Mouse (Mus musculus): ENCODE data around the gene Caln1. TPM values are rescaled to one million over a fixed set of nuclear protein-coding genes. Genes with fewer than 3 reads are reported as not detected.

Gene Caln1
- not detected in 2 replicates for polyA plus RNA-seq (2015; fragmentation: Nextera tagmentation; extraction: Ambion mirVana)

- Histone ChIP-seq H3K36me3 (replicated peaks) (no peaks in the 10 kb centered on the region), H3K4me2 (no peak within 1 kb of the TSS), H3K4me1 (replicated peaks) (no peaks in the 10 kb centered on the region), H3K9ac (no peak within 1 kb of the TSS), H3K27ac (replicated peaks) (no peak within 1 kb of the TSS), H3K27me3 (no peaks in the 10 kb centered on the region), H3K4me3 (replicated peaks) (no peak within 1 kb of the TSS), H3K9me3 (replicated peaks) (no peaks in the 10 kb centered on the region)
- ATAC-seq (ENCODE audit: insufficient read depth) = no peak
- 73% methylated on average over 11 of the region's 11 CpGs for WGBS (ENCODE audit: insufficient replicate concordance)
Measured at GRCm38 (mm10) chr5:130369237-130369636, at the start of gene Caln1. Caln1 (plus strand) TSS chr5:130369455.

DNA sequence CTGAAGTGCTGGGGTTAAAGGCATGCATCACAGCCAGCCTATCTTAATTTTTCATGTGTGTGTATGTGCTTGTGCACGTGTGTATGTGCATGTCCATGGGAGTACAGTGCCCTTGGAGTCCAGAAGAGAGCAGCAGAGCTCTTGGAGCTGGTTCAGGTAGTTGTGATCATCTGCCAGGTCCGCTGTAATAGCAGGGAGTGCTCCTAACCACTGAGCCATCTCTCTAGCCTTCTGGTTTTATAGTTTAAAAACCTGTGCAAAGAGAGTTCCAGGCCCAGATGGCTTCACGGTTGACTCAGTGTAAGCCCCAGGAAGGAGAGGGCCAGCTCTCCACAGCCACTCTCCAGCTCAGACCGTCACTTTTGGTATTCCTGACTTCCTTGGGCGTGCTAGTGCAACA is 49.5 kb upstream of the Caln1 start:
- Histone ChIP-seq H3K4me1 (replicated peaks) (no peaks in the 10 kb centered on the region), H3K27ac (replicated peaks) (no peak overlapping the region), H3K9ac (no peak overlapping the region), H3K4me3 (replicated peaks) (no peak overlapping the region), H3K36me3 (replicated peaks) (peaks cover 20% of the 10 kb centered on the region), H3K4me2 (no peak overlapping the region), H3K27me3 (no peaks in the 10 kb centered on the region), H3K9me3 (replicated peaks) (no peaks in the 10 kb centered on the region)
- ATAC-seq (ENCODE audit: insufficient read depth) = no peak
- 71% methylated on average over 5 of the region's 5 CpGs for WGBS (ENCODE audit: insufficient replicate concordance)

- 64% methylated on average over 3 of the region's 3 CpGs for WGBS (ENCODE audit: insufficient replicate concordance)
- no peak for ATAC-seq (ENCODE audit: insufficient read depth)
Measured at GRCm38 (mm10) chr5:130320485-130320884, 48.8 kb upstream of the Caln1 start.

GRCm38 (mm10) chr5:130325486-130325885 is 43.8 kb upstream of the Caln1 start:
- H3K4me1 ChIP-seq (replicated peaks) = no peaks in the 10 kb centered on the region
- no peaks in the 10 kb centered on the region for H3K27me3 ChIP-seq
- peaks cover 25% of the 10 kb centered on the region for H3K36me3 ChIP-seq (replicated peaks)
- no peak overlapping the region for H3K4me2 ChIP-seq
- 86% methylated on average over 8 of the region's 8 CpGs for WGBS (ENCODE audit: insufficient replicate concordance)
- no peaks in the 10 kb centered on the region for H3K9me3 ChIP-seq (replicated peaks)
- H3K27ac ChIP-seq (replicated peaks) = no peak overlapping the region
- no peak overlapping the region for H3K9ac ChIP-seq
- ATAC-seq (ENCODE audit: insufficient read depth) = no peak
- H3K4me3 ChIP-seq (replicated peaks) = no peak overlapping the region

More at GRCm38 (mm10) chr5:130320485-130320884, 48.8 kb upstream of the Caln1 start:
- no peak overlapping the region for H3K4me2 ChIP-seq
- no peak overlapping the region for H3K4me3 ChIP-seq (replicated peaks)
- no peak overlapping the region for H3K27ac ChIP-seq (replicated peaks)
- H3K27me3 ChIP-seq = no peaks in the 10 kb centered on the region
- no peaks in the 10 kb centered on the region for H3K4me1 ChIP-seq (replicated peaks)
- no peak overlapping the region for H3K9ac ChIP-seq
- H3K9me3 ChIP-seq (replicated peaks) = no peaks in the 10 kb centered on the region
- H3K36me3 ChIP-seq (replicated peaks) = peaks cover 22% of the 10 kb centered on the region

DNA sequence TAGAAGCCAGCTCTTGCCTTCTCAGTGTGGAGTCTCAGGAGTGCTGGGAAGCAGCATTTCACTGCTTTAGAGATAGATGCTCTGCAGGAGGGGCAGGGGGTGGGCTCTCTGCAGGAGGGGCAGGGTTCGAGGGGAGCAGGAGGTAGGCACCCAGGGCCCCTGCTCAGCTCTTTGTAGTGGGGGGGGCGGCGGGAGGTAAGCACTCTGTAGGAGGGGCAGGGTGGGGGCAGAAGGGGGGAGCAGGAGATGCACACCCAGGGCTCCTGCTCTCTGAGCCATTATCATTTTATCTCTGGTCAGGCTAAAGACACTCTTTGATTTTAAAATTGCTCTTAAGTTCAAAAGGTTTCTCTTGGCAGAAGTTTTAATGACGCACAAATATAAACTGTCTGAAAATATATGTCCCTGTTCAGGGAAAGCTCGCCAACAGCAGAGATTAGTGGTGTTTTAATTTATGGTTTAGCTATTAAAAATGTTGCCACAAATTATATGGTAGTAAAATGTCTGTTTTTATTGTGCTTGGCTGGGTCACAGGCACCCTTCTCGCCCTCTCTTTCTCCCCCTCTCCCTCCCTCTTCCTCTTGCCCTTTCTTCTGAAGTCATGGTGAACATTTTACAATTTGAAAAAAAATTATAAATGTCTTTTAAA is 41.5 kb upstream of the Caln1 start:
- no peak overlapping the region for H3K4me2 ChIP-seq
- 79% methylated on average over 6 of the region's 6 CpGs for WGBS (ENCODE audit: insufficient replicate concordance)
- H3K27ac ChIP-seq (replicated peaks) = no peak overlapping the region
- H3K4me3 ChIP-seq (replicated peaks) = no peak overlapping the region
- no peak for ATAC-seq (ENCODE audit: insufficient read depth)
- H3K9ac ChIP-seq = no peak overlapping the region
- H3K9me3 ChIP-seq (replicated peaks) = no peaks in the 10 kb centered on the region
- no peaks in the 10 kb centered on the region for H3K4me1 ChIP-seq (replicated peaks)
- no peaks in the 10 kb centered on the region for H3K27me3 ChIP-seq
- H3K36me3 ChIP-seq (replicated peaks) = peaks cover 25% of the 10 kb centered on the region

- WGBS (ENCODE audit: insufficient replicate concordance) = 84% methylated on average over 9 of the region's 9 CpGs
- no peak overlapping the region for H3K4me3 ChIP-seq (replicated peaks)
- ATAC-seq (ENCODE audit: insufficient read depth) = no peak
- peaks cover 25% of the 10 kb centered on the region for H3K36me3 ChIP-seq (replicated peaks)
- no peak overlapping the region for H3K9ac ChIP-seq
- no peaks in the 10 kb centered on the region for H3K27me3 ChIP-seq
- no peaks in the 10 kb centered on the region for H3K4me1 ChIP-seq (replicated peaks)
- H3K9me3 ChIP-seq (replicated peaks) = no peaks in the 10 kb centered on the region
- H3K27ac ChIP-seq (replicated peaks) = no peak overlapping the region
- H3K4me2 ChIP-seq = no peak overlapping the region
Measured at GRCm38 (mm10) chr5:130328366-130328765, 40.9 kb upstream of the Caln1 start.

GRCm38 (mm10) chr5:130329889-130330288 is 39.4 kb upstream of the Caln1 start:
- no peak overlapping the region for H3K9ac ChIP-seq
- H3K27me3 ChIP-seq = no peaks in the 10 kb centered on the region
- no peak overlapping the region for H3K4me2 ChIP-seq
- no peak overlapping the region for H3K27ac ChIP-seq (replicated peaks)
- WGBS (ENCODE audit: insufficient replicate concordance) = 44% methylated on average over 2 of the region's 2 CpGs
- H3K9me3 ChIP-seq (replicated peaks) = no peaks in the 10 kb centered on the region
- no peak for ATAC-seq (ENCODE audit: insufficient read depth)
- H3K36me3 ChIP-seq (replicated peaks) = peaks cover 18% of the 10 kb centered on the region
- no peak overlapping the region for H3K4me3 ChIP-seq (replicated peaks)
- no peaks in the 10 kb centered on the region for H3K4me1 ChIP-seq (replicated peaks)

DNA sequence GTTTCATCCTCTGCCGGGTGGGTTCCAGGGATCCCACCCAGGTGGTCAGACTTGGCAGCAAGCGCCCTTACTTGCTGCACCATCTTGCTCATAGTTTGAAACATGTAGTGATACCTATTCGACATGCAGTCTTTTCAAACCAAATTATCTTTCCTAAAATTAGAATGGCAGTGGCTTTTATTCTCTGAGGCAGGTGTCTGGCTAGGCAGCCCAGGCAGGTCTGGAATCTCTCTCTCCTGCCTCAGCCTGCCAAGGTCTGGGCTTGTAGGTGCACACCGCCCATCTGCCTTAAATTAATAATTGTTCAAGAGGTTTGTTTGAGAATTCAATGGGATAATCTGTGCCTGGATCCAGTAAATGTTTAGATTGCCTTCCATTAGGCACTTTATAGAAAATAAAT is 38.5 kb upstream of the Caln1 start:
- Histone ChIP-seq H3K9me3 (replicated peaks) (no peaks in the 10 kb centered on the region), H3K4me1 (replicated peaks) (no peaks in the 10 kb centered on the region), H3K4me3 (replicated peaks) (no peak overlapping the region), H3K36me3 (replicated peaks) (peaks cover 22% of the 10 kb centered on the region), H3K9ac (no peak overlapping the region), H3K4me2 (no peak overlapping the region), H3K27ac (replicated peaks) (no peak overlapping the region), H3K27me3 (no peaks in the 10 kb centered on the region)
- ATAC-seq (ENCODE audit: insufficient read depth) = no peak
- 73% methylated on average over 4 of the region's 4 CpGs for WGBS (ENCODE audit: insufficient replicate concordance)

DNA sequence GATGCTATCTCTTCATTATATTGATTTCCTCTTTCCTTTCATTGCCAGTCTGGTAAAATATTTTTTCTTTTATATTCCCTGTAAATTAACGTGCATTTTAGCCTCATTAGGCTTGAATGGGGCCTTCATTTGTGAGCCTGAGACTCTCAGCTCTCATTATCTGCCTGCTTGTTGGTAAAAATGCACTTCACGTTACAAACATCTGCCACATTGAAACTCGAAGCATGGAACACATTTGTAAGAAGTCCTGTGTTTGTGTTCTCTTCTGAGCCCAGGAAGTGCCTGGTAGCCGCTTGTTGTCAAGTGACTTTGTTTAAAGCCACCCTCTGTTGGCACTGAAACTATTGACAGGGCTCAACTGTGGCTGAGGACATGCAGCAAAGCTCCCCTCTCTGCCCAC is 38.0 kb upstream of the Caln1 start:
- Histone ChIP-seq H3K4me3 (replicated peaks) (no peak overlapping the region), H3K36me3 (replicated peaks) (peaks cover 23% of the 10 kb centered on the region), H3K4me1 (replicated peaks) (no peaks in the 10 kb centered on the region), H3K9ac (no peak overlapping the region), H3K27ac (replicated peaks) (no peak overlapping the region), H3K9me3 (replicated peaks) (no peaks in the 10 kb centered on the region), H3K4me2 (no peak overlapping the region), H3K27me3 (no peaks in the 10 kb centered on the region)
- 71% methylated on average over 4 of the region's 4 CpGs for WGBS (ENCODE audit: insufficient replicate concordance)
- no peak for ATAC-seq (ENCODE audit: insufficient read depth)

DNA sequence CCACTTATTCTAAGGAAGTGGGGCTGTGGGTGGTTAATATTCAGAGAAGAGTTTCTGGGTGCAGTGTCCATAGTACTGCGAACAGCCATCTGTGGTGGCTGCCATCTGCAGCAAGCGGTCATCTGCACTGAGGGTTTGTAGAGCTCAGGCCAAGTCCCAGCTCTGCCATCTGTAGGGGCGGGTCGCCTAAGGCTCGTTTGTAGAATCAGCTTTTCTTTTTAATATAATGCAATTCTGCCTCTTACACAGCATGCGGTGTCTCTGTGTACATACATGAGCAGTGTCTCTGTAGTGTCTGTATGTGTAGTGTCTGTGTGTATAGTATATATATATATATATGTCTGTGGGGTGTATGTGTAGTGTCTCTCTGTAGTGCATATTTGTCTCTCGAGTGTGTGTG is 35.7 kb upstream of the Caln1 start:
- Histone ChIP-seq H3K4me2 (no peak overlapping the region), H3K9ac (no peak overlapping the region), H3K4me3 (replicated peaks) (no peak overlapping the region), H3K9me3 (replicated peaks) (no peaks in the 10 kb centered on the region), H3K27ac (replicated peaks) (no peak overlapping the region), H3K27me3 (no peaks in the 10 kb centered on the region), H3K4me1 (replicated peaks) (no peaks in the 10 kb centered on the region), H3K36me3 (replicated peaks) (peaks cover 28% of the 10 kb centered on the region)
- WGBS (ENCODE audit: insufficient replicate concordance) = 81% methylated on average over 7 of the region's 7 CpGs
- no peak for ATAC-seq (ENCODE audit: insufficient read depth)

DNA sequence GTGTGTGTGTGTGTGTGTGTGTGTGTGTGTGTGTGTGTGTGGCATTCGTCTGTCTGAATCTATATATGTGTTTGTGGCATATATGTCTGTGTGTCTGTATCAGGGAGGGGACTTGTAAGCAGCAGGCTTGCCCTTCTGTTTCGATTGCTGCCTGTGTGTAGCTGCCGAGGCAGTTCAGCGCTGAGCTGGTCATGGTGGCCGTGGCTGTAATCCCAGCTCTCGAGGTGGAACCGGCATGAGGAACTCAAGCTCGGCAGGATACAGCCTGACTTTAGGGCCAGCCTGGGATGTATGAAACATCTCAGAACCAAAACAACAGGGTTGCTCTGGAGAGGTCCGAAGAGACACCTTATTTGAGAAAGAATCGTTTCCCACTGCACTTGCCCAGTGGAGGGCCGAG is 35.3 kb upstream of the Caln1 start:
- Histone ChIP-seq H3K9me3 (replicated peaks) (no peaks in the 10 kb centered on the region), H3K27ac (replicated peaks) (no peak overlapping the region), H3K4me3 (replicated peaks) (no peak overlapping the region), H3K9ac (no peak overlapping the region), H3K27me3 (no peaks in the 10 kb centered on the region), H3K36me3 (replicated peaks) (peaks cover 28% of the 10 kb centered on the region), H3K4me2 (no peak overlapping the region), H3K4me1 (replicated peaks) (no peaks in the 10 kb centered on the region)
- WGBS (ENCODE audit: insufficient replicate concordance) = 82% methylated on average over 11 of the region's 11 CpGs
- no peak for ATAC-seq (ENCODE audit: insufficient read depth)

GRCm38 (mm10) chr5:130335462-130335861 is 33.8 kb upstream of the Caln1 start:
- no peaks in the 10 kb centered on the region for H3K4me1 ChIP-seq (replicated peaks)
- no peak for ATAC-seq (ENCODE audit: insufficient read depth)
- no peak overlapping the region for H3K27ac ChIP-seq (replicated peaks)
- no peaks in the 10 kb centered on the region for H3K27me3 ChIP-seq
- H3K9me3 ChIP-seq (replicated peaks) = no peaks in the 10 kb centered on the region
- peaks cover 34% of the 10 kb centered on the region for H3K36me3 ChIP-seq (replicated peaks)
- whole genome bisulfite sequencing (ENCODE audit: insufficient replicate concordance) = 82% methylated on average over 4 of the region's 4 CpGs
- no peak overlapping the region for H3K4me3 ChIP-seq (replicated peaks)
- H3K4me2 ChIP-seq = no peak overlapping the region
- H3K9ac ChIP-seq = no peak overlapping the region
